Mouse (Mus musculus): ENCODE data around the gene Stat5a. TPM values are rescaled to one million over a fixed set of nuclear protein-coding genes. Genes with fewer than 3 reads are reported as not detected.

The Stat5a gene
- total RNA-seq, 2 experiments from 2014 or later: 4.8 to 6.5 TPM

GRCm38 (mm10) chr11:100833466-100833865 lies 25.7 kb upstream of the Stat5a start:
- ATAC-seq (replicated peaks; ENCODE audit: low FRiP score, poor library complexity, severe bottlenecking): 0 out of 2 replicates have a peak, but pooled peaks have one; percentile 51

- ATAC-seq (replicated peaks; ENCODE audit: low FRiP score, poor library complexity, severe bottlenecking): no peak
These were observed 22.0 kb upstream of the Stat5a start for GRCm38 (mm10) chr11:100836923-100837702.

DNA sequence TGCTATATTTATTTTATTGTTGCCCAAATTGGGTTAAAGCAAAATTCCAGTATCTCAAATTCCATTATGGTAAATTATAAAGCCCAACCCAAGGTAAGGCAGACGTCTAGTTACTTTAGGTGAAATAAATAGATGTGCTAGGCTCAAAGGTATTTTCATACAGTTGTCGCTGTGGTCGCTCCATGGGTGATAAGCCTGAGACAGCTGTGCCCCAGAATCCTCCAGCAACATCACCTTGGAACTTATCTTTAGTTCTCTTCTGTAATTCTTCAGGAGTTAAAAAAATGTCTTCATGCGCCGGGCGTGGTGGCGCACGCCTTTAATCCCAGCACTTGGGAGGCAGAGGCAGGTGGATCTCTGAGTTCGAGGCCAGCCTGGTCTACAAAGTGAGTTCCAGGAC lies 20.3 kb upstream of the Stat5a start:
- ATAC-seq (replicated peaks; ENCODE audit: low FRiP score, poor library complexity, severe bottlenecking): no peak

- no peak for ATAC-seq (replicated peaks; ENCODE audit: low FRiP score, poor library complexity, severe bottlenecking)
These were observed 19.6 kb upstream of the Stat5a start for GRCm38 (mm10) chr11:100839523-100839922.

DNA sequence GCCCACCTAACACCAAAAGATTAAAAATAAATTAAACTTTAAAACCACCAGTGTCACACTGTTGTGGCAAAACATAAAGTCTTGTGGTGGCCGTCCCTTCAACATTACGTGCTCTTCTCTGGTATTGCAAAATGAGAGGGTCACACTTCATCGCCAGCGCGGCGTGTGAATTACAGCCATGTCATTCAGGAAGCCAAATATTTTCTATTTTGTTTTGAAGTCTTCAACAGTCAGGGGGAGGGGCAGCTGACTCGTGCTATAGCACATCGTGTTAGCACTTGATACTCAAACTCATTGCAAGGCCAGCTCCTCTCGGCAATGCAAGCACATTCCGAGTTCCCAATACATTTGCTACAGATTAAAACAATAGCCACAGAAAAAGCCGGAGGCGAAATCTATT lies 18.3 kb upstream of the Stat5a start:
- ATAC-seq (replicated peaks; ENCODE audit: low FRiP score, poor library complexity, severe bottlenecking): peak; percentile 87

- ATAC-seq (replicated peaks; ENCODE audit: low FRiP score, poor library complexity, severe bottlenecking): no peak
These were observed 17.1 kb upstream of the Stat5a start for GRCm38 (mm10) chr11:100842025-100842424.

- ATAC-seq (replicated peaks; ENCODE audit: low FRiP score, poor library complexity, severe bottlenecking): no peak
These were observed 16.0 kb upstream of the Stat5a start for GRCm38 (mm10) chr11:100843070-100843669.

GRCm38 (mm10) chr11:100844121-100844520 lies 15.0 kb upstream of the Stat5a start:
- no peak for ATAC-seq (replicated peaks; ENCODE audit: low FRiP score, poor library complexity, severe bottlenecking)

GRCm38 (mm10) chr11:100845793-100846192 lies 13.4 kb upstream of the Stat5a start:
- no peak for ATAC-seq (replicated peaks; ENCODE audit: low FRiP score, poor library complexity, severe bottlenecking)

DNA sequence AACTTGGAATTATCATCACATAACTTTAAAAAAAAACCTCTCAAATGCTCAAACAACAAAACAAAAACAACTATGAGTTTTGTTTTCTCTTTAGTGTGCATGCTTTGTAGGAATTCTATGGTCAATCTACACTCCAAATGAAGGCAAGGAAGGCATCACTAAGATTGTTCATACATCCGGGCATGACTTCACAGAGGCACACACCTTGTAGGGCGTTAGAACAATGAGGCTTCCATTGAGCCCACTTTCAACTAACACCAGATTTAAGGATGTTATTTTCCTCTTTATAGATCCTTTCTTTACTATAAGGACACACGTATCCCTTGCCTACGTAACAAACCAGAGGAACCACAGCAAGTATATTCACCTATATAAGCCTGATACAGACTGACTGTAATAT lies 11.6 kb upstream of the Stat5a start:
- ATAC-seq (replicated peaks; ENCODE audit: low FRiP score, poor library complexity, severe bottlenecking): no peak

DNA sequence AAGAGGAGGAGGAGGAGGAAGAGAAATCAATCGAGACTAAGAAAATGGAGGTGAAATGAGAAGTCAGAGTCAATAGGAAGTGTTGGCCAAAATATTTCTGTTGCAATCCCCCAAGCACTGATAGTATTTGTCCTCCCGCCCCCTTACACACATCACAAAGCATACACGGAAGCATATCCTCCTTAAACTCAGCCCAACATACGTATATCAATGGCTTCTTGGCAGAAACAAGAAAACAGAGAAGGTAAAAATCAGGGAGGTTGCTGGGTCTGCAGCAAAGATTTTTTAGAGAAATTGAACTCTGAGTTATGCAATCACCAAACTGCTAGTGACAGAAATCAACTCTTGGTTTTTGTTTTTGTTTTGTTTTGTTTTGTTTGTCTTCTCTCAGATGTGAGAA lies 11.1 kb upstream of the Stat5a start:
- no peak for ATAC-seq (replicated peaks; ENCODE audit: low FRiP score, poor library complexity, severe bottlenecking)

DNA sequence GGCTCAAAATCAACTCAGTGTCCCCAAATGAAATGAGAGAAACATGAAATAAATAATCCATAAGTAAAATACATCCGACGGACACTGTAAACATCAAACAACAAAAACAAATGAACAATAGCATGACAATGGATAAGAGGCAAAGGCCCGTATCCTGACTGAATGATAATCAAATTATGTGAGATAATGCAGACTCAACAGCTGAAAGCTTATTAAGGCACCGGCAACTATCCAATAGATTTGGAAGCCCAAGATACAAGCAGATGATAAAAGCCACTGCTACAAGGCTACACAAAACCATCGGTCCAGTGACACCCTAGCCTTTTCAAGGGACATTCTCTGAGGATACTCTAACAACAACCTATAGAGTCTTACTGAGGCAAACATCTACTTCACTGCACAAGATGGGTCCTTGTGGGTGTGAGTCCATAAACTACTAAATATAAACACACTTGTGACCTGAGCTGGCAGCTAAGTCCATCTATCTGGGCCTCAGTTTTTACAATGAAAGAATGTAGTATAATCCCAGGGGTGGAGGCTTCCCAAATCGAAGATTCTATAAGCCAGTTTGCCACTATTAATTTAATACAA lies 10.3 kb upstream of the Stat5a start:
- 0 out of 2 replicates have a peak, but pooled peaks have one; percentile 9 for ATAC-seq (replicated peaks; ENCODE audit: low FRiP score, poor library complexity, severe bottlenecking)

DNA sequence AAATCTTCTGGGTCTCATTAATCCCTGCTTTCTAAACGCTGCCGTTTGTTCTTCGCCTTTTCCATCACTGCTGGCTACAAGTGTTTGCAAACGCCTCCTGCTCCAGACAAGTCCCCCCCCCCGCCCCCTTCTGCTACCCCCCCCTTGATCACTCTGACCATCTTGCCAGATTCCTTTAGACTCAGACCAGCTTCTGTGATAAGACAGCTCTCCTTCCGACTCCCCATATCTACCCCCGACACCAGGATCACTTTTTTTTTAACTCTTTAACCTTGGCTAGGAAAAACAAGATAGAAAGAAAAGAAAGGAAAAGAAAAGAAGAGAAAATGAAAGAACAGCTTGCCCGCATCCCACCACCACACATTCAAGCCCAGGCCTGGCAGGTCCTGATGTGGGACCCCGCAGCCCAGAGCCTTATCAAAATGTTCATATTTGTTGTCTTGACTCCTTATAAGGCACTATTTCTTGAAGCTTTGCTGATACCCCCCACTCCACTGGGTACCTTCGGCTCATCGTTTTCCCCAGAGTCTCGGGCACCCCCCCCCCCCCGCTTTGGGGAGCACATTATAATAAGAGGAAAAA lies 9.6 kb upstream of the Stat5a start:
- ATAC-seq (replicated peaks; ENCODE audit: low FRiP score, poor library complexity, severe bottlenecking): 0 out of 2 replicates have a peak, but pooled peaks have one; percentile 15

GRCm38 (mm10) chr11:100850038-100850777 lies 8.9 kb upstream of the Stat5a start, which contains the start of gene Stat5b:
Stat5b (minus strand) TSS chr11:100850724.
- peak; percentile 72 for ATAC-seq (replicated peaks; ENCODE audit: low FRiP score, poor library complexity, severe bottlenecking)

DNA sequence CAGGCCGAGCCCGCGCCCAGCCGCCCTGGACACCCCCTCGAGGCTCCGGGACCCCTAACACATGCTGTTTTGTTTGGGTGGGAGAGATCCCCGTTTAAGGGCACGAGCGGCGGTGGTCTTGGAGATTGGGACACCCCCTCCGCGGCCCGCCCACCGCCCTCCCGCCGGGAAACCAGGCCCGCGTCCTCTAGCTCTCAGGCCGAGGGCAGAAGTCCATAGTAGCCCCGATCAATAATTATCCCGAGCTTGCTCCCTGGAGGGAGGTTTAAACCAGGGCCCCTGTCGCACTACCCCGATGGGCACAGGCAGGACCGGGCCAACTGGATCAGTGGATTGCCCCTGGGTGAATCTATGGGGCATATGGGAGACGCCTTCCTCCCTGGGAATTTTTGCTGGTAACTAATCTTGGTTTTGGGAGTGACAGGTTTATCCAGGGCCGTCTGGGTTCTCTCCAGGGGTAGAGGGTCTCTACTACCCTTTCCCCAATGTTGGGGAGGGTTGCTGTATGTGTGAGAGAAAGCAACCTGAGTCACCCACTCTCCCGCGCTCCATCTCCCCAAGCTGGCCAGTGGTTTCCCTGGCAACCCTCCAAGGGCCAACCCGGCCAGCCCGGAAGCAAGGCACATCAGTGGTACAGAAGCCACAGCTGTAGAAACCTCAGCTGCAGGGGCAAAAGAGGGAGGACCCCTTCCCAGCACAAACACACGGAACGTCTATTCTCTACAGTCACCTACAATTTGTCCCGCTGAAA lies 8.2 kb upstream of the Stat5a start:
- ATAC-seq (replicated peaks; ENCODE audit: low FRiP score, poor library complexity, severe bottlenecking): 0 out of 2 replicates have a peak, but pooled peaks have one; percentile 10

DNA sequence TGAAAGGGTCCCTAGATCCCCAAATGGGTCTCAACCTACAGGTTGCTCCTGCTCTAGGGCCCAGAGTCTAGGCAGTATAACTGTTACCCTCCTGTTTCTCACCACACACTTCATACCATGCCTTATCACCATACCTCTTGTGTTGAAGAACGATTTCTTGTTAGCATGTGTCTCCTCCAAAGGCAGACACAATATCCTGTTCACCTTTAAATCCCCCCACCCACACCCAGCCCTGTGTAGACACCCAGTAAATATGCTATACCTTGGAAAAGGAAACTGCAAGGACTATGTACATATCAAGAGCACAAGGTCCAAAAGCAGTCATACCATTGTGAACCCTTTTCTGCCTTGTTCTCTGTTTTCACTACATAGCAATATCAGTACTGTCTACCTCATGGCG lies 7.1 kb upstream of the Stat5a start:
- no peak for ATAC-seq (replicated peaks; ENCODE audit: low FRiP score, poor library complexity, severe bottlenecking)

DNA sequence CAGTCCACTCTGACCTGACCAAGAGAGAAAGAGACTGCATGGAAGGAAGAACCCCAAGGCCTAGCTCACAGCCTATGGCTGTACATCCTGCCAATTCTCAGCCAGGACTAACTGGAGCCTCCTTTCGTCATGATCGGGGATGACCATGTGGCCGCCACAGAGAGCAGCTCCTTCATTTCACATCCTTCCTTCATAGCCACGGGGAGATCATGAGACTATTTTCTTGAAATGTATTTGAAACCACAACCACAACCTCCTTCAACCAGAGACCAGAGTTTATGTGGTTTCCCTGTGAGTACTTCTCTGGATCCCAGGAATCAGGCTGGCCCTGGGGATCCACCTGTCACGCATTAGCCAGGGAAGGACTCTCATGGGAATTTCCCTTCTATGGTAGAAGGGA lies 6.1 kb upstream of the Stat5a start:
- ATAC-seq (replicated peaks; ENCODE audit: low FRiP score, poor library complexity, severe bottlenecking): no peak

DNA sequence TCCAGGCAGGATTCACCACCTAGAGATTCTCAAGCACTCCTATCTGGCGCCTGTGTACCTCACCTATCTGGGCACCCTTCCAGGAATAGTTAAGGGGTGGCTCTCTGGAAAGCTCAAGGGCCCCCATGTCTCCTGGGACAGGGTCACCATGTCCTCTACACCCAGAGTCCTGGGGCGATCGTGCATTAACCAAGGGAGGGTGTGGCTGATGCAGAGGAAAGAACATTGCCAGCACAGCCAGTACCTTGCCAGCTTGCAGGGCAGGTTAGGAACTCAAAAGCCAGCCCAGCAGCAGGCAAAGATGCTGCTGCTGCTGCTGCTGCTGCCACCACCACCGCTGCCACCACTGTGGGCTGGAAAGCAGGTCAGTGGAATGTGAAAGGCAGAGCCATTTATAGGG lies 4.9 kb upstream of the Stat5a start:
- no peak for ATAC-seq (replicated peaks; ENCODE audit: low FRiP score, poor library complexity, severe bottlenecking)

DNA sequence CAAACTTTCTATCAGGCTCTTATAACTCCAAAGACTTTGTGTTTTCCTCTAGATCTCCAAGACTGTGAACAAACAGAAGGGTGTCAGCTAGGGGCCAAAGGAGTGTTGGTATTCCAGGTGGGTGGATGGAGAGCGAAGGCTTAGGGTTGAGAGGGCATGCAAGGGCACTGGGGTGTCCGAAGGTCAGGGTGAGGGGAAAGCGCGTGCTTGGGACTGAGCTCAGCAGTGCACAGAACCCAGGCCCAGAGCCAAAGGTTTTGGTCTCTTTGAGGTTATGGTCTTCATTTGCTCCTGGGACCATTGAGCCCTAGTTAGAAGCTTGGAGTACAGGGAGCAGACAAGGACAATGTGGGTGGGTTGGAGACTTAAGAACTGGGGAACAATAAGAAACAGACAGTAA lies 4.0 kb upstream of the Stat5a start:
- no peak for ATAC-seq (replicated peaks; ENCODE audit: low FRiP score, poor library complexity, severe bottlenecking)
